Mouse (Mus musculus): ENCODE measurements around the gene Rfx8. TPM values are rescaled to one million over a fixed set of nuclear protein-coding genes. Genes with fewer than 3 reads are reported as not detected.
"Not testable (repeated sequence)": the region's sequence is repeated elsewhere in the genome, so short reads cannot be mapped to it uniquely, and the experiment has no call there.

The Rfx8 gene
- total and polyA plus RNA-seq, 3 experiments = not detected

DNA sequence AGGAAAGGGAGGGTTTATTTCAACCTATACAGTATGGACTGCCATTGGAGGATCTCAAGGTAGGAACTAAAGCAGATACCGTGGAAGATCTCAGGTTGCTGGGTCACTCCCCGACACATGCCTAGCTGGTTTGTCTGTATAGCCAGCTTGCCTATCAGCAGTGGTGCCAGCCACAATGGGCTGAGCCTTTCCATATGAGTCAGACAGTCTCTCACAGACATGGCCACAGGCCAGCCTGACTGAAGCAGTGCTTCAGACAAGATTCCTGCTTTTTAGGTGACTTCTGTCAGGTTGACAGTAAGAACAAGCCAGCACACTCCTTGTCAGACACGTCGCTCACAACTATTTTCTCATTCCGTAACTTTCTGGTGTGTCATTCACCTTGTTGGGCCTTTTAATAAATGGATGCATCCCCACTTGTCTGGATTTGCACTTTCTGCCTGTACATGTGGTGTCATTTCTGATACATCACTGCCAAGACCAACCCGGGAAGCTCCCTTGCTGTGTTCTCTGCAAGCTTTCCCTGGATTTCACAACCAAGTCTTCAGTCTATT is 63.7 kb downstream of the Rfx8 start:
- no peaks in the 10 kb centered on the region for H3K9me3 ChIP-seq (replicated peaks; ENCODE audit: insufficient read depth, low read length)
- no peak overlapping the region for H3K27ac ChIP-seq (ENCODE audit: control insufficient read depth, low read depth, low read length)
- no peak overlapping the region for H3K4me3 ChIP-seq (ENCODE audit: control insufficient read depth in 1 of 2, insufficient read depth in 1 of 2, low read depth in 2 of 2, low read length in 2 of 2)
- no peaks in the 10 kb centered on the region; a peak in 3 of 4 replicates for H3K27me3 ChIP-seq (ENCODE audit: control insufficient read depth in 1 of 2, insufficient read depth in 2 of 2, low read length in 2 of 2)
- no peaks in the 10 kb centered on the region for H3K4me1 ChIP-seq (ENCODE audit: control insufficient read depth in 1 of 2, insufficient read depth in 2 of 2, low read length in 2 of 2)
- no peaks in the 10 kb centered on the region for H3K36me3 ChIP-seq (ENCODE audit: control insufficient read depth in 1 of 2, insufficient read depth in 2 of 2, low read length in 2 of 2)
- no peak for DNase-seq (ENCODE audit: low read depth, low spot score)
- no peak for TF ChIP-seq SIN3A (IDR thresholded peaks at IDR 0.05; ENCODE audit: low read length)
- no peak for TF ChIP-seq ZNF384 (IDR thresholded peaks at IDR 0.05; ENCODE audit: low read depth, low read length)
- TF ChIP-seq CHD1 (IDR thresholded peaks at IDR 0.05; ENCODE audit: low read depth, low read length) = no peak
- no peak overlapping the region for H3K9ac ChIP-seq (ENCODE audit: control insufficient read depth, low read depth, low read length, poor library complexity, severe bottlenecking)
- H3K79me2 ChIP-seq (ENCODE audit: control insufficient read depth, insufficient read depth, low read length, poor library complexity) = no peaks in the 10 kb centered on the region

DNA sequence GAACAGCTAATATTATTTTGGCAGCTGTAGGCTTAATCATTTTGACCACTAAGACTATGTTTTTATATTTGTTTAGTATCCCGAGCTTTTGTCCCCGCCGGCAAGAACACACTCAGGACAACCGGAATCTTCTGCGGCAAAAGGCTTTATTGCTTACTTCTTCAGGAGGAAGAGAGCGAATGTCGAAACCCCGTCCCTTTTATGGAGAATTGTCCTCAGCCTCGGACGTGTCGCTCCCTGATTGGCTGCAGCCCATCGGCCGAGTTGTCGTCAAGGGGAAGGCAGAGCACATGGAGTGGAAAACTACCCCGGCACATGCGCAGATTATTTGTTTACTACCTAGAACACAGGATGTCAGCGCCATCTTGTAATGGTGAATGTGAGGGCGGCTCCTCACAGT is 65.9 kb downstream of the Rfx8 start:
- not testable (repeated sequence) for H3K9me3 ChIP-seq (replicated peaks; ENCODE audit: insufficient read depth, low read length); H3K4me1 ChIP-seq (ENCODE audit: control insufficient read depth in 1 of 2, insufficient read depth in 2 of 2, low read length in 2 of 2); DNase-seq (ENCODE audit: low read depth, low spot score); H3K27ac ChIP-seq (ENCODE audit: control insufficient read depth, low read depth, low read length); H3K27me3 ChIP-seq (ENCODE audit: control insufficient read depth in 1 of 2, insufficient read depth in 2 of 2, low read length in 2 of 2); H3K36me3 ChIP-seq (ENCODE audit: control insufficient read depth in 1 of 2, insufficient read depth in 2 of 2, low read length in 2 of 2); H3K4me3 ChIP-seq (ENCODE audit: control insufficient read depth in 1 of 2, insufficient read depth in 1 of 2, low read depth in 2 of 2, low read length in 2 of 2); H3K9ac ChIP-seq (ENCODE audit: control insufficient read depth, low read depth, low read length, poor library complexity, severe bottlenecking); H3K79me2 ChIP-seq (ENCODE audit: control insufficient read depth, insufficient read depth, low read length, poor library complexity)

DNA sequence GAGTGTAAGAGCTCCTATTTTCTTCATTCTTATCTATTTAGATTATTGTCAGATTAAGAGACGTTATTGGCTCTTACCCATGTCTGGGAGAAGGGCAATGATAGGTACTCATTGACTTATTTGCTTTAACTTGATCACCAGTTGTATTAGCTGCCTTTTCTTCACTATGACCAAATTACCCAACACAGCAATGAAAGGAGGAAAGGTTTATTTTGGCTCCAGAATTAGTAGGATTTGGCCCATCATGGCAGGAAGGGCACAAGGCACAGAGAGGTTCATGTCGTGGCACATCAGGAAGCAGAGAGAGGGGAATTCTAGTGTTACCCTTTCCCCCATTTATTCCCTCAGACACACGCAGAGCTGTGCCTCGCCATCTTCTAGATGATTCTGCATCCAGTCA is 67.8 kb downstream of the Rfx8 start:
- Histone ChIP-seq H3K79me2 (ENCODE audit: control insufficient read depth, insufficient read depth, low read length, poor library complexity) (no peaks in the 10 kb centered on the region), H3K4me1 (ENCODE audit: control insufficient read depth in 1 of 2, insufficient read depth in 2 of 2, low read length in 2 of 2) (no peaks in the 10 kb centered on the region), H3K36me3 (ENCODE audit: control insufficient read depth in 1 of 2, insufficient read depth in 2 of 2, low read length in 2 of 2) (no peaks in the 10 kb centered on the region), H3K9me3 (replicated peaks; ENCODE audit: insufficient read depth, low read length) (no peaks in the 10 kb centered on the region), H3K27ac (ENCODE audit: control insufficient read depth, low read depth, low read length) (no peak overlapping the region), H3K4me3 (ENCODE audit: control insufficient read depth in 1 of 2, insufficient read depth in 1 of 2, low read depth in 2 of 2, low read length in 2 of 2) (no peak overlapping the region), H3K27me3 (ENCODE audit: control insufficient read depth in 1 of 2, insufficient read depth in 2 of 2, low read length in 2 of 2) (peaks cover 0 to 1% of the 10 kb centered on the region in 2 experiments; a peak in 3 of 4 replicates), H3K9ac (ENCODE audit: control insufficient read depth, low read depth, low read length, poor library complexity, severe bottlenecking) (no peak overlapping the region)
- DNase-seq (ENCODE audit: low read depth, low spot score) = no peak
- TF ChIP-seq MAFK (IDR thresholded peaks at IDR 0.05; ENCODE audit: borderline replicate concordance, low read depth, low read length) (no peak), HCFC1 (IDR thresholded peaks at IDR 0.05; ENCODE audit: low read depth, low read length) (no peak), GABPA (IDR thresholded peaks at IDR 0.05; ENCODE audit: low read depth, low read length) (no peak), SMC3 (IDR thresholded peaks at IDR 0.05; ENCODE audit: low read depth, low read length) (no peak), MYC (IDR thresholded peaks at IDR 0.05; ENCODE audit: low read depth, low read length) (no peak)

DNA sequence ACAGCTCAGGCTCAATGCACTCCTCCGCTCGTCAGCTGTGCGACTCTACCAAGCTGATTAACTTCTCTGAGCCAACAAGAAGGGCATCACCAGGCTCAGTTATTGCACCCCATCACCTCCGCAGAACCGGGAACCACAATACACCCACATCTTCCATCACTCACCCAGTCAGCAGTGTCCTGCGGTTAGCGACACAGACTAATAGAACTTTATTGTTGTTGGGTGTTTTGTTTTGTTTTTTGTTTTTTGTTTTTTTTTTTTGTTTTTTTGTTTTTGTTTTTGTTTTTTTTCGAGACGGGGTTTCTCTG is 69.6 kb downstream of the Rfx8 start, which contains the start of gene Creg2:
TSS of gene Creg2 (minus strand) at position 234 of the 308 bp plus-strand sequence.
- peaks cover 0 to 1% of the 10 kb centered on the region in 2 experiments for H3K27me3 ChIP-seq (ENCODE audit: control insufficient read depth in 1 of 2, insufficient read depth in 2 of 2, low read length in 2 of 2)
- no peak for TF ChIP-seq RCOR1 (IDR thresholded peaks at IDR 0.05; ENCODE audit: low read depth, low read length)
- TF ChIP-seq MEF2A (IDR thresholded peaks at IDR 0.05; ENCODE audit: extremely low read depth, insufficient replicate concordance, low read depth, low read length, poor library complexity, severe bottlenecking) = no peak
- TF ChIP-seq ZKSCAN1 (IDR thresholded peaks at IDR 0.05; ENCODE audit: low read depth, low read length) = no peak
- TF ChIP-seq RAD21 (IDR thresholded peaks at IDR 0.05; ENCODE audit: low read depth, low read length) = no peak
- TF ChIP-seq KAT2A (conservative IDR thresholded peaks at IDR 0.05; ENCODE audit: low read depth, low read length) = no peak
- TF ChIP-seq MAFK (IDR thresholded peaks at IDR 0.05; ENCODE audit: borderline replicate concordance, low read depth, low read length) = no peak
- TF ChIP-seq POLR2AphosphoS5 (IDR thresholded peaks at IDR 0.05; ENCODE audit: borderline replicate concordance, low read depth, low read length) = no peak
- TF ChIP-seq ZNF384 (IDR thresholded peaks at IDR 0.05; ENCODE audit: low read depth, low read length) = no peak
- TF ChIP-seq JUND (IDR thresholded peaks at IDR 0.05; ENCODE audit: low read depth, low read length) = no peak
- TF ChIP-seq HCFC1 (IDR thresholded peaks at IDR 0.05; ENCODE audit: low read depth, low read length) = no peak
- TF ChIP-seq USF1 (IDR thresholded peaks at IDR 0.05; ENCODE audit: low read depth, low read length) = no peak
- no peak for TF ChIP-seq CHD2 (IDR thresholded peaks at IDR 0.05; ENCODE audit: low read length)
- TF ChIP-seq ZMIZ1 (IDR thresholded peaks at IDR 0.05; ENCODE audit: low read depth, low read length) = no peak
- no peak for TF ChIP-seq USF2 (IDR thresholded peaks at IDR 0.05; ENCODE audit: borderline replicate concordance in 1 of 2, insufficient read depth in 1 of 2, low read depth in 1 of 2, low read length in 2 of 2)
- no peak for TF ChIP-seq MYC (IDR thresholded peaks at IDR 0.05; ENCODE audit: low read depth, low read length)

More for the DNA sequence above, 69.6 kb downstream of the Rfx8 start, which contains the start of gene Creg2:
- no peak within 1 kb of the TSS for H3K4me3 ChIP-seq (ENCODE audit: control insufficient read depth in 1 of 2, insufficient read depth in 1 of 2, low read depth in 2 of 2, low read length in 2 of 2)
- H3K4me1 ChIP-seq (ENCODE audit: control insufficient read depth in 1 of 2, insufficient read depth in 2 of 2, low read length in 2 of 2) = no peaks in the 10 kb centered on the region
- H3K36me3 ChIP-seq (ENCODE audit: control insufficient read depth in 1 of 2, insufficient read depth in 2 of 2, low read length in 2 of 2) = no peaks in the 10 kb centered on the region
- H3K79me2 ChIP-seq (ENCODE audit: control insufficient read depth, insufficient read depth, low read length, poor library complexity) = no peaks in the 10 kb centered on the region
- no peak for DNase-seq (ENCODE audit: low read depth, low spot score)
- no peaks in the 10 kb centered on the region for H3K9me3 ChIP-seq (replicated peaks; ENCODE audit: insufficient read depth, low read length)
- no peak within 1 kb of the TSS for H3K27ac ChIP-seq (ENCODE audit: control insufficient read depth, low read depth, low read length)
- no peak within 1 kb of the TSS for H3K9ac ChIP-seq (ENCODE audit: control insufficient read depth, low read depth, low read length, poor library complexity, severe bottlenecking)
